Mouse (Mus musculus) liver, postnatal 0 days (tissue): ENCODE measurements at regions not wholly inside any gene's neighbourhood (a gene's known extent, or its start where the extent isn't known, plus 50 kb on each side); places are given as distances from the start of the nearest gene placed in this dataset.

Experiments
- CTCF ChIP-seq: sonication (generic); IDR thresholded peaks from 2 replicates; pipeline ENCODE4 v1.5.1; 2016; ENCODE audit warnings: antibody characterized with exemption, low read depth
- EP300 ChIP-seq: IDR thresholded peaks from 2 replicates; pipeline ENCODE4 v1.6.1; 2016; ENCODE audit warnings: antibody characterized with exemption, low read depth, mild to moderate bottlenecking

- TF ChIP-seq EP300 (no peak), CTCF (no peak)
These were observed 92.4 kb upstream of the Six2 start for GRCm38 (mm10) chr17:85780477-85780876.
